Mouse (Mus musculus): ENCODE results near the gene Ubac1. TPM values are rescaled to one million over a fixed set of nuclear protein-coding genes. Genes with fewer than 3 reads are reported as not detected.
A peak's percentile ranks its signal among the peaks of the same experiment; 100 is the strongest.

Gene Ubac1
- total RNA-seq (2021): 10 to 100 TPM; 55.6 to 59.6 TPM
- long read RNA-seq, experiment 1, transcript Ubac1-201 (10 exons, 1,852 nt): major isoform, 107 of 141 reads
- long read RNA-seq, experiment 1, partial matches to known transcripts: 2 of 141 reads
- long read RNA-seq, experiment 1, other reads (novel, unspliced or antisense): 32 of 141 reads
- long read RNA-seq, experiment 2, transcript Ubac1-201 (10 exons, 1,852 nt): major isoform, 66 of 86 reads
- long read RNA-seq, experiment 2, partial matches to known transcripts: 1 of 86 reads
- long read RNA-seq, experiment 2, other reads (novel, unspliced or antisense): 19 of 86 reads

GRCm38 (mm10) chr2:26021561-26022257, at the start of gene Ubac1:
TSS of gene Ubac1 (minus strand) at chr2:26021747.
- DNase-seq (ENCODE audit: low spot score in 2 of 2): peak; percentile 82 to 94

- peak in 1 of 2 experiments; percentile 25 for DNase-seq (ENCODE audit: low spot score in 2 of 2)
These were observed 47.0 kb upstream of the Ubac1 start for GRCm38 (mm10) chr2:26068592-26068991.

GRCm38 (mm10) chr2:26068175-26068574, 46.6 kb upstream of the Ubac1 start:
- no peak for DNase-seq (ENCODE audit: low spot score in 2 of 2)

- peak; percentile 80 to 87 for DNase-seq (ENCODE audit: low spot score in 2 of 2)
These were observed 45.0 kb upstream of the Ubac1 start for GRCm38 (mm10) chr2:26066527-26066926.

GRCm38 (mm10) chr2:26062742-26063427, 41.3 kb upstream of the Ubac1 start:
- no peak for DNase-seq (ENCODE audit: low spot score in 2 of 2)

- no peak for DNase-seq (ENCODE audit: low spot score in 2 of 2)
These were observed 40.7 kb upstream of the Ubac1 start for GRCm38 (mm10) chr2:26062241-26062640.

GRCm38 (mm10) chr2:26061018-26061666, 39.6 kb upstream of the Ubac1 start:
- peak; percentile 48 to 58 for DNase-seq (ENCODE audit: low spot score in 2 of 2)

GRCm38 (mm10) chr2:26057053-26057452, 35.5 kb upstream of the Ubac1 start:
- no peak for DNase-seq (ENCODE audit: low spot score in 2 of 2)

- DNase-seq (ENCODE audit: low spot score in 2 of 2): no peak
These were observed 34.7 kb upstream of the Ubac1 start for GRCm38 (mm10) chr2:26056226-26056625.

- DNase-seq (ENCODE audit: low spot score in 2 of 2): no peak
These were observed 34.2 kb upstream of the Ubac1 start for GRCm38 (mm10) chr2:26055747-26056102.

GRCm38 (mm10) chr2:26055046-26055746, 33.6 kb upstream of the Ubac1 start:
- peak; percentile 50 to 71 for DNase-seq (ENCODE audit: low spot score in 2 of 2)

GRCm38 (mm10) chr2:26052806-26053205, 31.3 kb upstream of the Ubac1 start:
- no peak for DNase-seq (ENCODE audit: low spot score in 2 of 2)

GRCm38 (mm10) chr2:26048816-26049215, 27.3 kb upstream of the Ubac1 start:
- no peak for DNase-seq (ENCODE audit: low spot score in 2 of 2)

GRCm38 (mm10) chr2:26044216-26044615, 22.7 kb upstream of the Ubac1 start:
- DNase-seq (ENCODE audit: low spot score in 2 of 2): no peak

GRCm38 (mm10) chr2:26042603-26043002, 21.1 kb upstream of the Ubac1 start:
- no peak for DNase-seq (ENCODE audit: low spot score in 2 of 2)

GRCm38 (mm10) chr2:26041163-26041810, 19.7 kb upstream of the Ubac1 start:
- no peak for DNase-seq (ENCODE audit: low spot score in 2 of 2)

GRCm38 (mm10) chr2:26039951-26040350, 18.4 kb upstream of the Ubac1 start:
- peak; percentile 54 to 64 for DNase-seq (ENCODE audit: low spot score in 2 of 2)

GRCm38 (mm10) chr2:26037386-26037785, 15.8 kb upstream of the Ubac1 start:
- no peak for DNase-seq (ENCODE audit: low spot score in 2 of 2)

GRCm38 (mm10) chr2:26034344-26035050, 12.9 kb upstream of the Ubac1 start:
- no peak for DNase-seq (ENCODE audit: low spot score in 2 of 2)

GRCm38 (mm10) chr2:26030288-26030687, 8.7 kb upstream of the Ubac1 start:
- DNase-seq (ENCODE audit: low spot score in 2 of 2): no peak

All from left cerebral cortex, adult 18-20 months (tissue).